Mouse (Mus musculus): Measurements from ENCODE around the gene Ano1. TPM values are rescaled to one million over a fixed set of nuclear protein-coding genes. Genes with fewer than 3 reads are reported as not detected.
A peak's percentile ranks its signal among the peaks of the same experiment; 100 is the strongest.

The Ano1 gene
- polyA plus RNA-seq (2014; fragmentation: Nextera tagmentation; extraction: Ambion mirVana): 14.3 TPM in 2 replicates

- no peak within 1 kb of the TSS for H3K4me3 ChIP-seq (ENCODE audit: low read depth, low read length)
- ATAC-seq (replicated peaks; ENCODE audit: insufficient number of reproducible peaks, low FRiP score, low TSS enrichment): no peak
- H3K27ac ChIP-seq (ENCODE audit: low read depth, low read length): no peak within 1 kb of the TSS
- H3K4me2 ChIP-seq: no peak within 1 kb of the TSS
- H3K27me3 ChIP-seq (ENCODE audit: control insufficient read depth, insufficient read depth, low read length): peaks cover 4% of the 10 kb centered on the region
- H3K36me3 ChIP-seq (ENCODE audit: control insufficient read depth, insufficient read depth, low read length): no peaks in the 10 kb centered on the region
- no peaks in the 10 kb centered on the region for H3K9me3 ChIP-seq (replicated peaks; ENCODE audit: control insufficient read depth, low read length)
- peaks cover 11% of the 10 kb centered on the region for H3K4me1 ChIP-seq (ENCODE audit: control insufficient read depth, insufficient read depth, low read length)
- 74% methylated on average over 9 of the region's 9 CpGs for WGBS (ENCODE audit: insufficient replicate concordance)
- H3K9ac ChIP-seq (ENCODE audit: low read depth, low read length): no peak within 1 kb of the TSS
Observed at GRCm38 (mm10) chr7:144751833-144752232, at the start of gene Ano1. Gene Ano1, minus strand, starts transcription at chr7:144751974.

- no peak overlapping the region for H3K4me2 ChIP-seq
- peaks cover 44% of the 10 kb centered on the region for H3K27me3 ChIP-seq (ENCODE audit: control insufficient read depth, insufficient read depth, low read length)
- ATAC-seq (replicated peaks; ENCODE audit: insufficient number of reproducible peaks, low FRiP score, low TSS enrichment): no peak
- no peak overlapping the region for H3K4me3 ChIP-seq (ENCODE audit: low read depth, low read length)
- H3K36me3 ChIP-seq (ENCODE audit: control insufficient read depth, insufficient read depth, low read length): no peaks in the 10 kb centered on the region
- no peak overlapping the region for H3K27ac ChIP-seq (ENCODE audit: low read depth, low read length)
- H3K4me1 ChIP-seq (ENCODE audit: control insufficient read depth, insufficient read depth, low read length): 0 out of 2 replicates have a peak, but pooled peaks cover 4% of the 10 kb centered on the region
- H3K9ac ChIP-seq (ENCODE audit: low read depth, low read length): no peak overlapping the region
- WGBS (ENCODE audit: insufficient replicate concordance): 17% methylated on average over 1 of the region's 1 CpGs
- no peaks in the 10 kb centered on the region for H3K9me3 ChIP-seq (replicated peaks; ENCODE audit: control insufficient read depth, low read length)
Observed at GRCm38 (mm10) chr7:144798471-144798870, 46.7 kb upstream of the Ano1 start.

- Histone ChIP-seq H3K4me2 (no peak overlapping the region), H3K9me3 (replicated peaks; ENCODE audit: control insufficient read depth, low read length) (0 out of 2 replicates have a peak, but pooled peaks cover 2% of the 10 kb centered on the region), H3K4me3 (ENCODE audit: low read depth, low read length) (no peak overlapping the region), H3K27me3 (ENCODE audit: control insufficient read depth, insufficient read depth, low read length) (peaks cover 42% of the 10 kb centered on the region), H3K9ac (ENCODE audit: low read depth, low read length) (no peak overlapping the region), H3K27ac (ENCODE audit: low read depth, low read length) (no peak overlapping the region), H3K36me3 (ENCODE audit: control insufficient read depth, insufficient read depth, low read length) (no peaks in the 10 kb centered on the region), H3K4me1 (ENCODE audit: control insufficient read depth, insufficient read depth, low read length) (0 out of 2 replicates have a peak, but pooled peaks cover 4% of the 10 kb centered on the region)
- 63% methylated on average over 17 of the region's 17 CpGs for WGBS (ENCODE audit: insufficient replicate concordance)
- ATAC-seq (replicated peaks; ENCODE audit: insufficient number of reproducible peaks, low FRiP score, low TSS enrichment): no peak
Observed at GRCm38 (mm10) chr7:144796986-144797735, 45.4 kb upstream of the Ano1 start.

- no peak for ATAC-seq (replicated peaks; ENCODE audit: insufficient number of reproducible peaks, low FRiP score, low TSS enrichment)
- no peak overlapping the region for H3K27ac ChIP-seq (ENCODE audit: low read depth, low read length)
- WGBS (ENCODE audit: insufficient replicate concordance): 56% methylated on average over 9 of the region's 9 CpGs
- no peak overlapping the region for H3K4me3 ChIP-seq (ENCODE audit: low read depth, low read length)
- H3K9ac ChIP-seq (ENCODE audit: low read depth, low read length): no peak overlapping the region
- H3K4me2 ChIP-seq: no peak overlapping the region
- peaks cover 37% of the 10 kb centered on the region for H3K27me3 ChIP-seq (ENCODE audit: control insufficient read depth, insufficient read depth, low read length)
- 0 out of 2 replicates have a peak, but pooled peaks cover 2% of the 10 kb centered on the region for H3K9me3 ChIP-seq (replicated peaks; ENCODE audit: control insufficient read depth, low read length)
- 0 out of 2 replicates have a peak, but pooled peaks cover 4% of the 10 kb centered on the region for H3K4me1 ChIP-seq (ENCODE audit: control insufficient read depth, insufficient read depth, low read length)
- no peaks in the 10 kb centered on the region for H3K36me3 ChIP-seq (ENCODE audit: control insufficient read depth, insufficient read depth, low read length)
Observed at GRCm38 (mm10) chr7:144795976-144796474, 44.3 kb upstream of the Ano1 start.

DNA sequence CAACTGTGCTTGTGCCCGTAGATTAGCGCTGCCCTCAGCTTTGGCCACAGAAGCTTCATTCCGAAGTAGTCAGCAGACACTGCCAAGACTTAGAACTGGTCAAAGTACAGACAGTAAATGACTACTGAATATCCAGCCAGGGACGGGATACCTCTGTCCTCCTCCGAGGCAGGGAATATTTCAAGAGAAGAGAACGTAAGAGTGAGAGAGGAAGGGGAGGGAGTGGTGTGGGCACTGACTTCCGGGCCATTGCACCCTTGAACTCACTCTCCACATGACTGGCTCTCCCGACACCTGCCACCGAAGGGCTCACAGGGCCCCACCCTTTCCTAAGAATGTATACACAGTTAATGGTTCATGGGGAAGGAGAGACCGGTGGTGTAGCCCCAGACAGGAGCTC, 41.5 kb upstream of the Ano1 start:
- WGBS (ENCODE audit: insufficient replicate concordance): 77% methylated on average over 10 of the region's 10 CpGs
- peaks cover 19% of the 10 kb centered on the region for H3K4me1 ChIP-seq (ENCODE audit: control insufficient read depth, insufficient read depth, low read length)

DNA sequence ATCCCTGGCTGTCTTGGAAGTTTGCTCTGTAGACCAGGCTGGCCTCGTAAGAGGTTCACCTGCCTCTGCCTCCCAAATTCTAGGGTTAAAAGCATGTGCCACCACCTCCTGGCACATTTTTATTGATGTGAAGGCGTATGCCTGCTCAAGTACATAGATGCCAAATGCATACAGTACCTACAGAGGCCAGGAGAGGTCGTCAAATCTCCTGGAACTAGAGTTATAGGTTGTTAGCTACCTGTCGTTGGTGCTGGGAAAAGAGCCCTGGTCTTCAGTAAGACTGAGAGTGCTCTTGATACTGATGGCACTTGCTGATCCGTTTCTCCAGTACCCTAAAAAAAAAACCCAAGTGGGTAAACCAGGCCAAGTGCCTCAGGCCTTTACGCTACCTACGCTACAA, 39.7 kb upstream of the Ano1 start:
- H3K27me3 ChIP-seq (ENCODE audit: control insufficient read depth, insufficient read depth, low read length): peaks cover 17% of the 10 kb centered on the region
- 85% methylated on average over 7 of the region's 7 CpGs for WGBS (ENCODE audit: insufficient replicate concordance)

More for the DNA sequence above, 41.5 kb upstream of the Ano1 start:
- Histone ChIP-seq H3K9me3 (replicated peaks; ENCODE audit: control insufficient read depth, low read length) (0 out of 2 replicates have a peak, but pooled peaks cover 2% of the 10 kb centered on the region), H3K4me3 (ENCODE audit: low read depth, low read length) (no peak overlapping the region), H3K27me3 (ENCODE audit: control insufficient read depth, insufficient read depth, low read length) (peaks cover 25% of the 10 kb centered on the region), H3K27ac (ENCODE audit: low read depth, low read length) (no peak overlapping the region), H3K9ac (ENCODE audit: low read depth, low read length) (no peak overlapping the region), H3K36me3 (ENCODE audit: control insufficient read depth, insufficient read depth, low read length) (no peaks in the 10 kb centered on the region), H3K4me2 (no peak overlapping the region)
- no peak for ATAC-seq (replicated peaks; ENCODE audit: insufficient number of reproducible peaks, low FRiP score, low TSS enrichment)

DNA sequence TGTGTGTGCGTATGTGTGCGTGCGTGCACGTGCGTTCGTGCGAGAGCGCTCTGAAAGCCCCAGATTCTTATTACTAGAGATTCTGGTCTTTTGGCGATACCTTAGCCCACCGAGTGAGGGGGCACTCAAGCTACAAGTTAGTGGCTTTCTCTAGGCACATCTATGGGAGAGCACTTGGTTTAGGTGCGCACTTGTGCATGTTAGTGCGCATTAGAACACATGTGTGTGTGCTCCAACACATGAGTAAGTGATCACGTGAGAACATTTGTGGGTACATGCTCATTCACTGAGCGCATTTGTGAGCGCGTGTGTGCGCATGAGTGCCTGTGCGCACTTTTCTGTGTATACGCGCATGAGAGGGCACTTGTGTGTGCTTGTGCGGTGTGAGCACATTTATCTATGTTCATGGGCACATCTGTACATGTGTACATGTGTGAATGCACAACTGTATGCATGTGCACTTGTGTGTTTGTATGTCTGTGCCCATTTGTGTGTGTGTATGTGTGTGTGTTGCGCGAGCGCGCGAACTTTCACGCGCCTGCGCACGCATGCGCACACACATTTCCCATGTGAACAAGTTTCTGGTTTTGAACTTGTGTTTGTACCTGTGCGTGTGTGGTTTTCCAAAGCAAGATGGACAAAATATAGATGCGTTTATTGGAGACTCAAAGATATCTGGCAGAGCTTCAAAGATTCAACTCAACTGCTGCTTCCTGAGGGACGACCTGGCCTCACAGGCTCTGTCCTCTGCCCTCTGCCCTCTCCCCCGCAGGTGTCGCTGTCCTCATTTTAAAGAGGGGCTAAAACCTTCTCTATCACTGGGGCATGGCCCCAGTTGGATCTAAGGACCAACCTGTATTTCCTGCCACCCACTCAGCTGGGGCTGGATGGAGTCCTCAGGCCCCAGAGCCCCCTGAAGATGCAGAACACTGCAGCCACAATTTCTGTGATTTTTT, 38.1 kb upstream of the Ano1 start:
- Histone ChIP-seq H3K4me1 (ENCODE audit: control insufficient read depth, insufficient read depth, low read length) (peaks cover 34% of the 10 kb centered on the region), H3K4me3 (ENCODE audit: low read depth, low read length) (peak overlapping the region; percentile 28), H3K4me2 (peak overlapping the region; percentile 58), H3K9ac (ENCODE audit: low read depth, low read length) (no peak overlapping the region), H3K27me3 (ENCODE audit: control insufficient read depth, insufficient read depth, low read length) (peaks cover 23% of the 10 kb centered on the region), H3K36me3 (ENCODE audit: control insufficient read depth, insufficient read depth, low read length) (no peaks in the 10 kb centered on the region), H3K9me3 (replicated peaks; ENCODE audit: control insufficient read depth, low read length) (0 out of 2 replicates have a peak, but pooled peaks cover 2% of the 10 kb centered on the region), H3K27ac (ENCODE audit: low read depth, low read length) (0 out of 2 replicates have a peak overlapping the region, but pooled peaks have one; percentile 74)
- ATAC-seq (replicated peaks; ENCODE audit: insufficient number of reproducible peaks, low FRiP score, low TSS enrichment): no peak
- 51% methylated on average over 36 of the region's 36 CpGs for WGBS (ENCODE audit: insufficient replicate concordance)

More for the DNA sequence above, 39.7 kb upstream of the Ano1 start:
- Histone ChIP-seq H3K36me3 (ENCODE audit: control insufficient read depth, insufficient read depth, low read length) (no peaks in the 10 kb centered on the region), H3K9ac (ENCODE audit: low read depth, low read length) (no peak overlapping the region), H3K4me2 (no peak overlapping the region), H3K9me3 (replicated peaks; ENCODE audit: control insufficient read depth, low read length) (0 out of 2 replicates have a peak, but pooled peaks cover 2% of the 10 kb centered on the region), H3K4me1 (ENCODE audit: control insufficient read depth, insufficient read depth, low read length) (peaks cover 32% of the 10 kb centered on the region), H3K4me3 (ENCODE audit: low read depth, low read length) (no peak overlapping the region), H3K27ac (ENCODE audit: low read depth, low read length) (no peak overlapping the region)
- ATAC-seq (replicated peaks; ENCODE audit: insufficient number of reproducible peaks, low FRiP score, low TSS enrichment): no peak

GRCm38 (mm10) chr7:144788631-144789030, 36.9 kb upstream of the Ano1 start:
- 12% methylated on average over 4 of the region's 4 CpGs for WGBS (ENCODE audit: insufficient replicate concordance)
- H3K9me3 ChIP-seq (replicated peaks; ENCODE audit: control insufficient read depth, low read length): 0 out of 2 replicates have a peak, but pooled peaks cover 2% of the 10 kb centered on the region
- H3K4me2 ChIP-seq: peak overlapping the region; percentile 33
- peak overlapping the region; percentile 74 for H3K27ac ChIP-seq (ENCODE audit: low read depth, low read length)
- ATAC-seq (replicated peaks; ENCODE audit: insufficient number of reproducible peaks, low FRiP score, low TSS enrichment): peak; percentile 64
- peaks cover 34% of the 10 kb centered on the region for H3K4me1 ChIP-seq (ENCODE audit: control insufficient read depth, insufficient read depth, low read length)
- no peaks in the 10 kb centered on the region for H3K36me3 ChIP-seq (ENCODE audit: control insufficient read depth, insufficient read depth, low read length)
- H3K4me3 ChIP-seq (ENCODE audit: low read depth, low read length): no peak overlapping the region
- H3K27me3 ChIP-seq (ENCODE audit: control insufficient read depth, insufficient read depth, low read length): peaks cover 25% of the 10 kb centered on the region
- no peak overlapping the region; the same call in 1 of the 2 replicates for H3K9ac ChIP-seq (ENCODE audit: low read depth, low read length)

Measured in heart, embryonic 11.5 days (tissue).